Mouse (Mus musculus) kidney, postnatal 25 days (tissue): Measurements from ENCODE around the gene Trim66.

Experiments used
- DNase-seq, 2 experiments: peaks; one replicate each; pipeline ENCODE4 v3.0.0; 2021; ENCODE audit warnings: mixed read lengths in 2 of 2

The Trim66 gene

GRCm38 (mm10) chr7:109519936-109520335 lies 12.0 kb upstream of the Trim66 start:
- no peak for DNase-seq

- peak; percentile 98 to 99 for DNase-seq
Measured at GRCm38 (mm10) chr7:109518838-109519696, 11.1 kb upstream of the Trim66 start, which contains the start of gene Rpl27a. Gene Rpl27a (plus strand): TSS chr7:109519147.

GRCm38 (mm10) chr7:109518036-109518681 lies 10.2 kb upstream of the Trim66 start:
- DNase-seq: no peak

GRCm38 (mm10) chr7:109516500-109516899 lies 8.6 kb upstream of the Trim66 start:
- DNase-seq: no peak

- DNase-seq: no peak
Measured at GRCm38 (mm10) chr7:109511838-109512237, 3.9 kb upstream of the Trim66 start.

GRCm38 (mm10) chr7:109510799-109511198 lies 2.9 kb upstream of the Trim66 start:
- DNase-seq: peak in 1 of 2 experiments; percentile 40

- DNase-seq: no peak
Measured at GRCm38 (mm10) chr7:109507572-109507971, 362 bp downstream of the Trim66 start.

GRCm38 (mm10) chr7:109507119-109507518 lies 815 bp downstream of the Trim66 start:
- no peak for DNase-seq

- no peak for DNase-seq
Measured at GRCm38 (mm10) chr7:109497507-109497906, 10.4 kb downstream of the Trim66 start.

- no peak for DNase-seq
Measured at GRCm38 (mm10) chr7:109493319-109494316, 14.3 kb downstream of the Trim66 start.

- no peak for DNase-seq
Measured at GRCm38 (mm10) chr7:109492616-109493318, 15.2 kb downstream of the Trim66 start.

- DNase-seq: no peak
Measured at GRCm38 (mm10) chr7:109484221-109484620, 23.7 kb downstream of the Trim66 start.

- DNase-seq: peak in 1 of 2 experiments; percentile 8
Measured at GRCm38 (mm10) chr7:109480765-109481197, 27.2 kb downstream of the Trim66 start.

- DNase-seq: no peak
Measured at GRCm38 (mm10) chr7:109477926-109478325, 30.0 kb downstream of the Trim66 start.

- DNase-seq: no peak
Measured at GRCm38 (mm10) chr7:109470700-109471099, 37.2 kb downstream of the Trim66 start.

GRCm38 (mm10) chr7:109468262-109468701 lies 39.7 kb downstream of the Trim66 start:
- no peak for DNase-seq

- DNase-seq: no peak
Measured at GRCm38 (mm10) chr7:109467591-109467990, 40.3 kb downstream of the Trim66 start.

- no peak for DNase-seq
Measured at GRCm38 (mm10) chr7:109460698-109461097, 47.2 kb downstream of the Trim66 start.

- DNase-seq: no peak
Measured at GRCm38 (mm10) chr7:109456563-109456962, 51.4 kb downstream of the Trim66 start.

- no peak for DNase-seq
Measured at GRCm38 (mm10) chr7:109455748-109456147, 52.2 kb downstream of the Trim66 start.

GRCm38 (mm10) chr7:109454856-109455255 lies 53.1 kb downstream of the Trim66 start:
- DNase-seq: no peak

GRCm38 (mm10) chr7:109448060-109448459 lies 59.9 kb downstream of the Trim66 start:
- DNase-seq: no peak
